Mouse (Mus musculus) right cerebral cortex, postnatal 25 days (tissue): Measurements from ENCODE around the gene Adamts8.

ENCODE experiments used
- DNase-seq: peaks from one replicate; pipeline ENCODE4 v3.0.0; 2022

Gene Adamts8

DNA sequence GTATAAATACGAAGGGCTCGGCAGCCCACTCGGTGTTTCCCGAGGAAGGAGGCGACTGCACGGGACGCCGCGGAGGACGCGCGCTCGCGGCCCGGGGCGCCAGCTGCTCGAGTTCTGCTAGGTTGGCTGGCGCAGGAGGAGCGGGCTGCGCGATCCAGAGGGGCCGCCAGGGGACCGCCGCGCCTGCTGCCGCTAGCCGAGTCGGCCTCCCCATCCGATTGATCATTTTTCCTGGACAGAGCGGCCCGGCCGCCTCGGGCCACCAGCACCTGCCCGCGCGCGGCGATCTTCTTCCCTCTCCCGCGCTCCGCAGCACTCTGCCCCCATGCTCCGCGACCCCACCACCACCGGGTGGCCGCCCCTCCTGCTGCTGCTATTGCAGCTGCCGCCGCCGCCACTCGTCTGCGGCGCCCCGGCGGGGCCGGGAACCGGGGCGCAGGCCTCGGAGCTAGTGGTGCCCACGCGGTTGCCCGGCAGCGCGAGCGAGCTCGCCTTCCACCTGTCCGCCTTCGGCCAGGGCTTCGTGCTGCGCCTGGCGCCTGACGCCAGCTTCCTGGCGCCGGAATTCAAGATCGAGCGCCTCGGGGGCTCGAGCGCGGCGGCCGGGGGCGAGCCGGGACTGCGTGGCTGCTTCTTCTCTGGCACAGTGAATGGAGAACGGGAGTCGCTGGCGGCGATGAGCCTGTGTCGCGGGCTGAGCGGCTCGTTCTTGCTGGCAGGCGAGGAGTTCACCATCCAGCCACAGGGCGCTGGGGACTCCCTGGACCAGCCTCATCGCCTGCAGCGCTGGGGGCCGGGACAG, at the start of gene Adamts8:
Gene Adamts8 (plus strand): TSS at position 51 of the 802 bp plus-strand sequence.
- DNase-seq = peak; percentile 61

DNA sequence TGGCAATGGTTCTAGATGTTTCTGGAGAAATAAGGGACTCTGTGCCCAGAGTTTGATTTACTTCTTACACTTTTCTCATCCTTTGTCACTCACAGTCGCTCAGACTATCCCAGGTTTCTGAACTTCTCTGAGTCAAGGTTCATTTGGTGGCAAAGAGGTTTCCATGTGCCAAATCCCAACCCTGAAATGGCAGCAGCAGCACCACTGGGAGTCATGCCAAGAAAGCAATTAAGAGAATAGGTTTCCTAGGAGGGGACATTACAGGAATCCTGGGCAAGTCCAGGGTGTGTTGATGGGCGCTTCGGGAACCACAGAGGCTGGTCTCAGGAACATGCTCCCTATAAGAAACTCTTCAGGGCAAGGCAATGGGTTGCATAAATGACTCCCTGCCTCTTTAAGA, 46.7 kb upstream of the Adamts8 start:
- DNase-seq = no peak

DNA sequence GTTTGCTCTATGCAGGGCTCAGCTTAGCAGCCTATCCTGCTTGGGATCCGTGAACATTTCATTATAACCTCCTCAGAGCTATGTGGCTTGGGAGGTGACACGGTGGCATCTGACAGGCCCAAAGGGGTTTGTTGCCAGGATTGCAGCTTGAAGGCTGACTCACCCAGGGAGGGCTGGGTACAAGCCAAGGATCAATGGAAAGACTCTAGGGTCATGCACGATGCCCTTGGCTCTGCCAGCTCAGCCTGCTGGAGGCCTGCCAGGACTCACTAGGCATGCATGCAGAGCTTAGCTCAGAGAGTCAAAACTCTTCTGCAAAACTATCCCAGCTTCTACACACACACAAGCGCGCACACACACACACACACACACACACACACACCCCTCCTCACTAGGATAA, 45.6 kb upstream of the Adamts8 start:
- DNase-seq = no peak

GRCm38 (mm10) chr9:30897169-30897568, 45.2 kb upstream of the Adamts8 start:
- no peak for DNase-seq

GRCm38 (mm10) chr9:30902152-30902551, 40.2 kb upstream of the Adamts8 start:
- DNase-seq = no peak

DNA sequence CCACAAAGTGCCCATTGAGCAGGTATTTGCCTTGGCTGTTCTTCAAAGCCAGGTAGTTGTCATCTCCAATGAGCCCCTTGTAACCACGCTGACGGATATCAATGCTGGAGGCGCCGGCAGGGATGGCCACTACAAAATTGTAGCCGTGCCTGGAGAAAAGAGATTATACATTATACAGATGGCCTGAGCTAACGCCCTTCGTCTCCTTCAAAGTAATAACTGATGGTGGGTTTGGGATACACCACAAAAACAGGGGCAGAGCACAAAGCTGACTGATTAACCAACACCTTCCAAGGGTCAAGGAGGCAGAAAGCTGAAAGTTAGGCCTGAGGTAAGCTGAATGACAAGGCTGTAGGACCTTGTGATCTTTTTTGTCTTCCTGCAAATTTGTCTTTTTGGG, 39.7 kb upstream of the Adamts8 start:
- no peak for DNase-seq

GRCm38 (mm10) chr9:30903266-30903665, 39.1 kb upstream of the Adamts8 start:
- no peak for DNase-seq

DNA sequence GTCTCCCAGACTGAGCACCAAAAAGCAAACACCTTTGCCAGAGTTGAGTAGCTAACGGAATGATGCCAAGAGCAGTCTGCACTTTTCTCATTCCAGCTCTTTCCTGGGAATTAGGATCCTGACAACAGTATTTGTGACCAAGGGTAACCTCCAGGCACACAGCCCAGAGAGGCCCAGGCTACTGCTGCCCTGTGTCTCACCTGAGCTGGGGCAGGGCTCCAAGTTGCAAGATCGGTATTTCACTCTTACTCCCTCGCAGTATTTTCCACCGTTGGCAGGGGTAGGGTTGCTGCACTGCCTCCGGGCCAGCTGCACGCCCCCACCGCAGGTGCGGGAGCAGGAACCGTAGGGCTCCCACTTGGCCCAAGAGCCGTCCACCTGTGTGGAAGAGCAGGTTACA, 36.5 kb upstream of the Adamts8 start:
- no peak for DNase-seq

DNA sequence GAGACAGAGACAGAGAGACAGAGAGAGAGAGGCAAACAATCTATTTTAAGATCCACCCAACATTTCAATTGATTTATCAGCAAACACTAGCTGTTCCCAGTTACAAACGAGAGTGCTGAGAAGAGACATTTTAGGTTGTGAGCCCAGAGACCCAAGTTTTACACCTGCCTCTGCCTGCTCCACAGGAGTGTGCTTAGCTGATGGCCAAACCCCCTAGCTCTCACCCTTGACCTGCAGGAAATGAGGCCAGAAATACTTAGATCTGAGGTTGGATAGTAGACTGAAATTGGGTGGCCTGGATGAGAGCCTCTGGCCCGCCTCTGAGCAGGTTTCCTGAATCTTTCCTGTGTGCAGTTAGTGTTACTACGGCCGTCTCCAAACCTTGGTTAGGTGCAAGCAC, 35.9 kb upstream of the Adamts8 start:
- DNase-seq = no peak

GRCm38 (mm10) chr9:30907677-30908295, 34.6 kb upstream of the Adamts8 start:
- no peak for DNase-seq

DNA sequence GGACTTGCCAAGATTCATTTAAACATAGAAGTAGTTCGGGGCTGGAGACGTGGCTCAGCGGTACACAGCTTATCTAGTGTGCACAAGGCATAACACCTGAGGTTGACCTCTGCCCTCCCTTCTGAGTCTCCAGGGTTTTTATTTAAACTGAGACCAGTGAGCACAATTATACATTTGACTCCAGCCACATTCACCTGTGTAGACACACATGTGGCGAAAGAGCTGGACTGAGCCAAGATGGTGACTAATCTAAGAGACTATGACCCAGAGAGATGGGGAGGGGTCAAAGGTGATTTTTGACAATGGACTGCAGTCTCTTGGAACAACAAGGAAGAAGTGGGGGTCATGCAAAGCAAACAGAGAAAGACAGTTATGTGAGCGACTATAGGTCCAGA, 34.1 kb upstream of the Adamts8 start:
- no peak for DNase-seq

DNA sequence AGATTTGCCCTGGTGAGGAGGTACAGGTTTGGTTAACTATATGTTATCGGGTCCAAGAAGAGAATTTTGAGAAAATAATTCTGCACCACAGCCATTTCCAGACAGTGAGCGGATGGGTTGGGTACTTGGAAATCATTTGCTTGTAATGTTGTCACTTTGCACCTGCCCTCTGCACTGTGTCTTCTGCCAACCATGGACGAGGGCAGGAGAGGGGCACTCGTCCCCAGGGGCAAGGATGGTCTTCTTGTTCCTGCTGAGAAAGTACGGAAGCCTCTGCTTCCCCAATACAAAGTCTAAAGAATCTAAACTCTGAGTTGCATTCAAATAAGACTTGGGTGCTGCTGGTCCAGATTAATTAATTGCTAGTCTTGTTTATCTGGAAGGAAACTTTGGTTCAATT, 33.4 kb upstream of the Adamts8 start:
- no peak for DNase-seq

DNA sequence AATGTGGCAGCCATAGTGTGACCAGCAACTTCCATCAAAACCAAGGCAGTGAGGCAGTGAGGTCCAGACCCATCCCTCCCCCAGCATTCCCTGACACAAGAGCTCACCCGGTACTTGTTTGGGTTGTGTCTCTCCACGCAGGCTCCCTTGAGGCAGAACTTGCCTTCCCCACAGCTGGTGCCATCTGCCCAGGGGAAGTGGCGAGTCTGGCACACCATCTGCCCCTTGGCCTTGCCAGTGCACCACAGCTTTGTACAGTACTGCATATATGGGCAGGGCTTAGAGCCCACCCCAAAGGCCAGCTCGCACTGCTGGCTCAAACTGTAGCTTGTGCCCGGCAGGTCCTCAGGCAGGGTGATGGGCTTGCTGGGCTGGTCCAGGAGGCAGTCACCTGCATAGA, 31.9 kb upstream of the Adamts8 start:
- DNase-seq = no peak

- DNase-seq = no peak
Measured at GRCm38 (mm10) chr9:30912161-30912560, 30.2 kb upstream of the Adamts8 start.

DNA sequence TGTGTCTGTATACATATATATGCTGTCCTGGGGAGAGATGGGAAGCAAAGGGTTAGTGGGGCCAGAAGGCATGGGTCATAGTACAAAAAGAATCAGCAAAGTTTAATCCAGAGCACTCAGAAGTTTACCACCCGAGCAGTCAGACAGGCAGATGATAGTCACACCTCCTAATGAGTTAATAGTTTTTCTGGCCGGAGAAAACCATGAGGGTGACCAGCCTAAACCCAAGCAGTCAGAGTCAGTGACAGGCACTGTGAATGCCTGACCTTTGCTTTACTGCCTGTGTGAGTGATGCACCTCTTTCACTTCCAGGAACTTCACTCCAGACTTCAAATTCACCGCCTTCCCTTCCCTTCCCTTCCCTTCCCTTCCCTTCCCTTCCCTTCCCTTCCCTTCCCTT, 28.9 kb upstream of the Adamts8 start:
- DNase-seq = no peak

DNA sequence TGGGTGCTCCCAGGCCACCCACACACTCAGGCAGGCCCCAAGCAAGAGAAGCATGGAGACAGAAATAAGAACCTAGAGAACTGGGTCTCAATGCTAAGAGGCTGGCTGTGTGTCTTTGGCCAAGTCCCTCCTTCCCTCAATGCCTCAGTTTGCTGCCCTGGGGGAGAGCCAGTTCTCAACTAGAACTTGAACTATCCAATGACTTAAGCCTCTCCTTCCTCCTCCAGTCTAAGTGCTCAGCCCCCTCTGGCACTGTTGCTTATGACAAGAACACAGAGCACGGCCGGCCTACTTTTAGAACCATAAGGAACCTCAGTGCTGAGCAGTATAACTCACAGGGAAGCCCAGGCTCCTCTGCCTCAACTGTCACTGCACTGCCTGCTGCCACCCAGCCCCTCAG, 28.1 kb upstream of the Adamts8 start:
- DNase-seq = no peak

- no peak for DNase-seq
Measured at GRCm38 (mm10) chr9:30916266-30916968, 25.9 kb upstream of the Adamts8 start.

DNA sequence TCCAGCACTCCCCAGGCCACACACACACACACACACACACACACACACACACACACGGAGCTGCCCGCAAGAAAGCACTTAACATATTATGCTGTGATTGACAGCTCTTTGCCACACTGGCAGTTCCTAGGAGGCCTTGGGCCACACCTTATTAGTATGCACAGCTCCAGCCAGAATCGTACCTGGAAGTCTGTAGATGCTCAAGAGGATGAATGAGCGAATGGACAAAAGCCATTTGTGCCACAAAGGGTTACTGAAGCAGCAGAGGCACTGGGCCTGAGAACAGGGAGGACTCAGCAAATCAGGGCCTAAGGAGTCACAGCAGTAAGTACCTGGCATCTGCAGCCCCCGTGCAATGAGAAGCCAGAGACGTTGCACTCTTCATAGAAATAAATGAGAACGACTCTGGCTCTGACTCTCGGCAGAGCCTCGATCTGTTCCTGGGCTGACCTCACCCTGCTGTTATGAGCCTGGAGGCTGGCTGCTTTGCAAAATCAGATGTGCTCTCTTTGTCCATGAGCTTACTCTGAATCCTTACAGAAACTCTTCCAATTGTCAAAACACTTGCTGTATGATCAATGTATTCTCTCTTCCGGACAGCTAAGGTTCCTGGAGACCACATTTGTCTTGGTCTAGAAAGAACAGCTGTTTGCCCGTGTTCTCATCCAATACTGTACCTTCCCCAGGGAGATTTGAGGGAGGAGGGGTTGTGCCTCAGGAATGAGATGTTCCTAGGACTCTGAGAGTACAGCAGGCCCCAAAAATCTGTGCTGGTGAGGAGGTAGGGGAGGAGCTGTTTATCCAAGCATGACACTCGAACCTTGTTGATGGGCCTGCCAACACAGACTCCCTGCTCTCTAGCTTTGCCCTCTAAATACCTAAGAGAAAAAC, 23.7 kb upstream of the Adamts8 start:
- no peak for DNase-seq

GRCm38 (mm10) chr9:30919686-30920085, 22.7 kb upstream of the Adamts8 start:
- no peak for DNase-seq

- DNase-seq = no peak
Measured at GRCm38 (mm10) chr9:30920736-30921135, 21.6 kb upstream of the Adamts8 start.

- no peak for DNase-seq
Measured at GRCm38 (mm10) chr9:30921261-30922103, 20.9 kb upstream of the Adamts8 start.
